Mouse (Mus musculus) lung, postnatal 36 days (tissue): ENCODE results near the gene Elp6.
"Not testable (repeated sequence)": the region's sequence is repeated elsewhere in the genome, so short reads cannot be mapped to it uniquely, and the experiment has no call there.

Source experiments
- DNase-seq: peaks from one replicate; pipeline ENCODE4 v3.0.0; 2022; ENCODE audit warnings: mixed read lengths

Gene Elp6

GRCm38 (mm10) chr9:110316503-110316902 lies 11.5 kb downstream of the Elp6 start:
- DNase-seq, result no peak

GRCm38 (mm10) chr9:110320769-110321168 lies 15.8 kb downstream of the Elp6 start:
- no peak for DNase-seq

GRCm38 (mm10) chr9:110322972-110323371 lies 18.0 kb downstream of the Elp6 start:
- no peak for DNase-seq

DNA sequence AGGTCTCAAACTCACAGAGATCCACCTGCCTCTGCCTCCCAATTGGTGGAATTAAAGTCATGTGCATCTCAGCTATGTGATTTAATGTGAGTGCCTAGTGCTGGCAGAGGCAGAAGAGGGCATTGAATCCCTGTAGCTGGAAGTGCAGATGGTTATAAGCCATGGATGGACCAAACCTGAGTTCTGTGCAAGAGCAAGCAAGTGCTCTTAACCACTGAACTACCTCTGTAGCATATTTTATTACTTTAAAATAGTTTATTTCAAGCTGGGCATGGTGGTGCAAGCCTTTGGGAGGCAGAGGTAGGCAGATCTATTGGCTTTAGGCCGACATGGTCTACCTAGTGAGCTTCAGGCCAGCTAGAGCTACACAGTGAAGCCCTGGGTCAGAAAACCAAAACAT lies 19.2 kb downstream of the Elp6 start:
- DNase-seq, result no peak

DNA sequence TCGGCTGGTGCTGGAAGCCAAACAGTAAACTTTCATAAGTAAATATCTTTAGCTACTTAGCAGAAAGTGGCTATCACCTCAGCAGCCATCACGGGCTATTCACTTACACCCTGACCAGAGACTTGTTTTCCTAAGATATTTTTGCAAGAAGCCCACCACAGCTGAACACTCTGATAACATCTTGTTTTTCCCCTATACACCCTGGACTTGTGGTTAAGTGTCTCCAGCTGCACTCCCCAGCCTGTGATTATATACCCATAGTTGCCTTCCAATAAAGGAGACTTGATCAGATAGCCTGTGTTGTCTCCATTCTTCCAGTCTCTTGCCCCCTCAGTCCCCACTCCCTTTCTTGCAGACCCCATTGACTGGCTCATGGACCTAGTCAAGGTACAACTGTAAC lies 23.2 kb downstream of the Elp6 start:
- DNase-seq, result no peak

DNA sequence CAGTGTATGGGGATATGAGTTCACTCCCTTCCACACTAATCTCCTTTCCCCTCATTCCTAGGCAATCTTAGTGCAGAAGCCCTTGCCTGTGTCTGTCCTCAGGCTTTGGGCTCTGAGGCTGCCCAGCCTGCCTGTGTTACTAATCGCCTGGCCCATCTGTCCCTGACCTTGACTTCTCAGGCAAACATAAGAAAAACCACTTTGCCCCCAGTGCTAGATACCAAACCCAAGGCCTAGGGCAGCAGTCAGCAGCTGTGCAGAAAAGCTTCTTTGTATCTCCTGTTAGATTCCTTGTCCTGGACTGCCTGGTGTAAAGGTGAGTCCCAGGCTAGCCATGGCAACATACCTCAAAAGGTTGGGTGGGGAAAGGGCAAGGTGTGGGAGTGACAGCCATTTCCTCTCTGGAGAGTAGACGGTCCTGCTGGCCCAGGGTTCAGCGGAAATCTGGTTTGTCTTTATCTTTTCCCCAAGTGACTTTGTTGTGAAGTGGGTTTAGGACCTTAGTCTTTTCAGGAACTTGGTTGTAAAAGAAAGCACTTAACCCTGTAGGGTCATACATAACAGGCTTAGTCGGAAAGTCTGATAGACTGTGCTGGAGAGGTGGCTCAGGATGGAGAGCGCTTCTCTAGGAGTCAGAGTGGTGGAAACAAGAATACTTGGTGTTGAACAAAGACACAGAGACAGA lies 24.1 kb downstream of the Elp6 start:
- DNase-seq, result no peak

DNA sequence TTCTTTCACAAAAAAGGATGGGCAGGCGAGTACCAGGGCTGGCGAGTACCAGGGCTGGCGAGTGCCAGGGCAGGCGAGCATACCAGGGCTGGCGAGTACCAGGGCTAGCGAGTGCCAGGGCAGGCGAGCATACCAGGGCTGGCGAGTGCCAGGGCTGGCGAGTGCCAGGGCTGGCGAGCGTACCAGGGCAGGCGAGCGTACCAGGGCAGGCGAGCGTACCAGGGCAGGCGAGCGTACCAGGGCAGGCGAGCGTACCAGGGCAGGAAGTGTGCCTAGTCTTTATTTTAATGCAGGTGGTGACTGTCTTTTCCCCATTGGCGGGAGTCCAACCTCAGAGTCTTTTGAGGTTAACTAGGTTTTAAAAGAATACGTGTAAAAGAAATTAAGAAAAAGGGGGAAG lies 24.7 kb downstream of the Elp6 start:
- DNase-seq, result no peak

DNA sequence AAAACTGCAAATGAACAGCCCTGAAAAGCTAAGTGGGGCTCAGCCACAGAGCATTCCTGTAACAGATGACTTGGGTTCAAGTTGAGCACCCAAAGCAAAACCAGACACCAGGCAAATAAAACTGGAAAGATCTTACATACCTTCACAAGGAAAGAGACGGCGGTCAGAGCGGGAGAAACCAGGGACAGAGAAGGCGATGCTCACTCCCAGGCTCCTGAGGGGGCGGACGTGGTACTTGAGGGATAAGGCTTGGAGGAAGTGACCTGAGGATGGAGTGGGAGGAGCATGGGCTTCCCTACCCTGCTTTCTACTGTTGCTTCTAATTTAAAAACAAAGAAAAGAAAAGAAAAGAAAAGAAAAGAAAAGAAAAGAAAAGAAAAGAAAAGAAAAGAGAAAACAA lies 25.4 kb downstream of the Elp6 start:
- no peak for DNase-seq

DNA sequence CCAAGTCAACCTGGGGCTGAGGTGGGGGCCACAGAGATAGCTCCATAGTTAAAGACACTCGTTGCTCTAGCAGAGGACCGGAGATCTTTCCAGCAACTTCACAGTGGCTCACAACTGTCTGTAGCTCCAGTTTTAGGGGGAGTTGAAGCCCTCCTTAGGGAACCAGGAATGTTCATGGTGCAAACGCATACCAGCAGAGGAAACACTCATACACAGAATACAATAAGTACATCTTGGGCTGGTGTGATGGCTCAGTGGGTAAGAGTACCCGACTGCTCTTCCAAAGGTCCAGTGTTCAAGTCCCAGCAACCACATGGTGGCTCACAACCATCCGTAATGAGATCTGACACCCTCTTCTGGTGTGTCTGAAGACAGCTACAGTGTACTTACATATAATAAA lies 25.9 kb downstream of the Elp6 start:
- DNase-seq, result not testable (repeated sequence)

DNA sequence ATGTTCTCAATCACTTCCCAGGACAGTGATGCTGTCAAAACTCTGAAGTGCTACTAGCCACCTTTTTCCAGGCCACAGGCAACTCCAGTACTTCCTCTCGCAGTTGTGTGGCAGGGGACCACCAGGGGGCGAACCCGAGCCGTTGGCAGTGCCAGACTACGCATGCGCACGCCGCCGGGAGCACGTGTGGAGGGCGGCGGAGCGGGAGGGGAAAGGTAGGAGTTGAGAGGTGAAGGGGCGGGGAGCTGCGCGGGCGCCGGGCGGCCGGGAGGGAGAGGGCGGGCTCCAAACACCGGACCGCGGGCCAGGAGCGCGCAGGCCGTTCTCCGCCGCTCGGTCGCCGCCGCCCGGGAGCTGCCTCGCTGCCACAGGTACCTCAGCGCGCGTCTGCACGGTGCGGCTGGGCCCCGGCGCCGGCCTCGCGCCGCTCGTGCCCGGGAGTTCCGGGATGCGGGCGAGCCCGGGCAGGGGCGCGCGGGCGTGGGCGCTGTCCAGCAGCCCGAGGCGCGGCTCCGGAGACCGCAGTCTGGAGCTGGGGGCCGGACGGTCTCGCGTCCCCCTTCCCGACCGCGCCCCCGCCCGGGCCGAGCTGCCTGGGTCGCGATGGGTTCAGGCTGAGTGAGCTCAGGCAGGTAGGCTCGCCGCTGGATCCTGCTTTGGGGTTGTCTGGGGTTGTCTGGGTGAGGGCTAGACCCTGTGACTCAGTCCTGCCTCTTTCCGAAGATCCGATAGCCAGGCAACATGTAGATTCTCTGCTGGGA lies 28.3 kb downstream of the Elp6 start, which contains the start of gene Scap:
Scap (plus strand) TSS at position 154 of the 761 bp plus-strand sequence.
- DNase-seq, result peak; percentile 97

DNA sequence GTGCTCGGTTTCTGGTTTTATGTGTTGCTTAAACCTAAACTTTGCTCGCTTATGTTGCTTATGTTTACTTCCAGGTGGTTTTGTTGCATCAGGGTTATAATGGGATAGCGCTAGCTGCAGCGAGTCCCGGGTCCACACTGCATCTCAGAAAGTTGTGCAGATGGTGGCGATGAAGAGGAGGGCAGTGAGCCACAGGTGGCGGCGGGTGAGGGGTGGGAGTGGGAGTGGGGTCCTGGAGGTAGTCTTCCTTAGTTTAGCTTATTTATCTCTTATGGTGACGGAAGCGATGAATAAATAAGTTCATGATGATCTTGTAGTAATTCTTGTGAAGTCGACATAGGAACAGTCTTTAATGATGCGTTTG lies 28.9 kb downstream of the Elp6 start:
- DNase-seq, result no peak

- no peak for DNase-seq
These were observed 29.9 kb downstream of the Elp6 start for GRCm38 (mm10) chr9:110334849-110335248.

DNA sequence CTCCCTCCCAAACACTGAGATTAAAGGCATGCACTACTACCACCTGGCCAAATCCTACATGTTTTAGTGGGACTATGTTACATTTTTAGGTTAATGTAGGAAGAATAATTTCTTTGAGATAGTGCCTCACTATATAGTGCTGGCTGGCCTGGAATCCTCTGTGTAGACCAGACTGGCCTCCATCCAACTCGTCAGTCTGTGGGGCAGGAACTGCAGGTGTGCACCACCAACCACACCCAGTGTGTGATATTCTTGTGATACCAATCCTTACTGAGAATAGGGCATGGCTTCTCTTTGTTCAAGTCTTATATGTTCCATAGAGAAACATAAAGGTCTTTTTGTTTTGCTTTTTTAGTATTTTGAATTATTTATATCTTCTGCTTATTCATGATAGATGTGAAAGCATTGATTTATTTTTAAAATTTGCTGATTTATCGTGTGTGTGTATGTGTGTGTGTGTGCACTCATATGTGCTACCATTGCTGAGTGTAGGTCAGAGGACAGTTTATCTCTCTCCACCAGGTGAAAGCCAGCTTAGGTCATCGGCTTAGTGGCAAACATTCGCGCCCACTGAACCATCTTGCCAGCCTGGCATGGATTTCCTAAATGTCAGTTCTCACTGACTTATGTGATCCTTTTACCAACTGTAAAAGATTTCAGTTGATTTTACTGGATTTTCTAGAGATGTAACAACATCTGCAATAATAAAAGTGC lies 35.2 kb downstream of the Elp6 start:
- DNase-seq, result no peak

GRCm38 (mm10) chr9:110342008-110342407 lies 37.0 kb downstream of the Elp6 start:
- peak; percentile 11 for DNase-seq

DNA sequence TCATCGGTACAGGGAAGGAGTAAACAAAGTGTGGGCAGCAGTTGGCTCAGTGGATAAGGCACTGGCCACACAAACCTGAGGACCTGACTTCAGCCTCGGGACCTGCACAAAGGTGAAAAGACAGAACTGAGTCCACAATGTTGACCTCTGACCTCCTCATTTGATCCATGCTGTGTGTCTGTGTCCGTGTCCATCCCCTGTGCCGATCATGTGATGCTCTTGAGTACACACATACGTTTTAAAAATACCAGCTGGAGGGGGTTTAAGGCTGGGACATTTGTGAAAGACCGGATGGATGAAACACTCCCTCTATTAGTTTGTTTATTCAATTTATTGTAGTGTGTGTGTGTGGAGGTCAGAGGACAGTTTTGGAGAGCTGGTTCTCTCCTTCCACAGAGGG lies 38.8 kb downstream of the Elp6 start:
- DNase-seq, result no peak

DNA sequence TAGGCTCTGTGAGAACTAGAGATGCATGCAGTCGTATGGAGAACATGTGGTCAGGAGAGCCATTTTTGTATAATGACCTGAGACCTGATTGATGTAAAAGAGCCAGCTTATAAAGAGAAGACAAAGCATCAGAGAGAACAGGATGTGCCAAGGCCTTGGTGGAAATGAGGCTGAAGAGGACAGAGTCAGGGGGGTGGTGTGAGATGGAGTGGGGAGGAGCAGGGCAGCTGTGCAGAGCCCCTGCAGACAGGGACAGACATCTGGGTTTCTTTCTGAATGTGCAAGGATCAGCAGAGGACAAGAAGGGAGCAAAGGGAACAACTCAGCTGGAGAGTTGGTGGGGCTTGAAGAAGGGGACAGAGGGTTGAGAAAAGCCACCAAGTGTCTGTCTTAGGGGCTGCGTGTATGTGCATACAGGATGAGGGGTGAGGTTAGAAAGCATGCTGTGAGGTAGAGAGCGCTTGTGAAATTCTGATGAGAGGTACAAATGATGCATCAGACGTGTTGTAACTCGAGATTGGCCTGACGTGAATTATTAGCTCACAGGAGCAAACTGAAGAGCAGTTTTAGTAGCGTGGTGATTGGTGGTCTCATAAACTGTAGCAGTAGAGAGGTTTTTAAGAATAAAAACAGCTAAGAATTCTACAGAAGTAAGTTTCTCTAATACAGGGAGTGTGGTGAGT lies 40.2 kb downstream of the Elp6 start:
- DNase-seq, result no peak

DNA sequence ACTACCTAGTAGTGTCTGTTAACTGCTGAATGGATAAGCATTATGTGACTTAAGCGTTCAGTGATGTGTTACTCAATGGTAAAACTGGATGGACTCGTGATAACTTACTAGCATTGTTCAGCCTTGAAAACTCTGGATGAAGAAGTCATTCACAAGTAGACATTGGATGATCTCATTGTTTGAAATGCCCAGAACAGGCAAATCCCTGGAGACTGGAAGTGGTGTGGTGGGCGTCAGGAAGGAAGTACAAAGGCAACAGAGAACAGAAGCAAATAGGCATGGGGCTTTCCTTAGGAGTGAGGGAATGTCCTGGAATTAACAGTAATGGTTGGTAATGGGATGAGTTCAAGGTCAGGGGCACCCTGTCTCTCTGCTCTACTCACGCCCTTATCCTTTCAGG lies 43.9 kb downstream of the Elp6 start:
- DNase-seq, result no peak

DNA sequence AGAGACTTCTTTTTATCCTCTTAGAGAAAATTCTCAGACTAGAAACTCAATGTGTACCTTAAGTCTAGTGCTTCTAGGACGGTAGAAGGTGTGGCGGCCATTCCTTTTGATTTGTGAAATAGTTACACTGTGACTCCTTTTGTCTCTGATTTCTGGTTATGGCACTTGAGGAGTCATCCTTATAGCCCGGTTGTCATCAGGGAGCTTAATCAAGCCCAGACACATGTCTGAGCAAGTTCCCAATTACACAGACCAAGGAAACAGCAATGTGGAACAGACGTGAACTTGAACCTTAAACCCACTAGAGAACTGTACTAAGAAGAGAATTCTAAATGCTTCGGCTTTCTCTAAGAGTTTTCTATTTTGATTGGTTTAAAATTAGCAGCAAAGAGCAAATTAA lies 45.2 kb downstream of the Elp6 start:
- no peak for DNase-seq

- DNase-seq, result no peak
These were observed 45.6 kb downstream of the Elp6 start for GRCm38 (mm10) chr9:110350612-110351011.

DNA sequence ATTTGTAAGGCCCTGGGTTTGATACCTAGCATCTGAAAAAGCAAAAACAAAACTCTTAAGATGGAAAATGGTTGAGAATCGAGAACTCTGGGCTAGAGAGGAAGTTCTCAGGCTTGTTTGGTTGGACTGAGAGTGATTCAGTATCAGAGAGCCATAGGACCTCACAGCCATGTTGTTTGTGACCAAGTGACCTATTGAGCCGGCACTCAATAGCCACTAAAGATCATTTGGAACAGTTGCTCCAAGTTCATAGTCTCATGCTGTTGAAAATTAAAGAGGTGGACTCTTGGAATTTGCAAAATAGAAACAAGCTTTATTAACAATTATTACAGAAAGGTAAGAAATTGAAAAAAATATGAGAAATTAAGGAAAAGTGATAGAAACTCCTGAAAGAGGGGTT lies 46.4 kb downstream of the Elp6 start:
- DNase-seq, result no peak

DNA sequence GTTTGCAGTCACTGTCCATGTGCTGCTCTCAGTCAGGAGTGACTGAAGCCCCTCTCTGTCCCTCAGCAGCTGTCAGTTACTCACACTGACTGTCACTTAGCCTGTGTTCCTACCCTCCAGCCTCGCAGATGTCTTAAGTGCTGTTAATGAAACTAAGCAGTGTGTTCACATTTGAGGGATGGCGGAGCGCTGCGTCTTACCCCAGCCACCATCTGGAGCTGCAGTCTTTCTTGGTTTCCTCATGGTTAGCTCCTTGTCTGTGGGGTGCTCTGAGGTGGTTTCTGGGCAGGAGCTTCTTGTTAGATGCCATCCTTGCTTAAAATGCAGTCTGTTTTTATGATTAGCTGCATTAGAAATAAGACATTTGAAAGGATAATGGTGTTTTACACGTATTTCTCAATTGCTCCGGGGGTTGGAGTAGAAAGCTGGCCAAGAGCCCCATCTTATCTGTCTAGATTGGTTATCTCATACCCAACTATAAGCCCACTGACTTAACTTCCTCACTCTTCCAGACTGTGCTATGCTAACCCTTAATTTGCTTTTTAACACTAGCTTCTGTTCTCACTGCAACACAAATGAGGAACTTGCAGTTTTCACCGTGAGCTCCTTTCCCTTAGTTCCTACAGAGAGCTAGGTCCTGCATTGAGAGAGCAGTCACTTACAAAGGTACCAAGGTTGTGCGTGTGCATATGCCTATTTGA lies 47.1 kb downstream of the Elp6 start:
- DNase-seq, result no peak

- no peak for DNase-seq
These were observed 53.4 kb downstream of the Elp6 start for GRCm38 (mm10) chr9:110358341-110358740.

GRCm38 (mm10) chr9:110361299-110361698 lies 56.3 kb downstream of the Elp6 start:
- DNase-seq, result no peak
